Mouse (Mus musculus) gastrocnemius, adult 8-10 months (tissue): ENCODE results near the gene Zbtb1. TPM values are rescaled to one million over a fixed set of nuclear protein-coding genes. Genes with fewer than 3 reads are reported as not detected.
"Not testable (repeated sequence)": the region's sequence is repeated elsewhere in the genome, so short reads cannot be mapped to it uniquely, and the experiment has no call there.

ENCODE experiments used
- DNase-seq, 2 experiments: peaks; one replicate each; pipeline ENCODE4 v3.0.0; 2022; ENCODE audit warnings: low spot score in 2 of 2
- total RNA-seq, 4 experiments: library from RNA; stranded (reverse); gene quantifications; 2 replicates each; pipeline ENCODE4 v1.2.4; 2022

Gene Zbtb1
- total RNA-seq, 4 experiments from 2014 or later, result 4.0 to 5.1 (median 4.3) TPM

DNA sequence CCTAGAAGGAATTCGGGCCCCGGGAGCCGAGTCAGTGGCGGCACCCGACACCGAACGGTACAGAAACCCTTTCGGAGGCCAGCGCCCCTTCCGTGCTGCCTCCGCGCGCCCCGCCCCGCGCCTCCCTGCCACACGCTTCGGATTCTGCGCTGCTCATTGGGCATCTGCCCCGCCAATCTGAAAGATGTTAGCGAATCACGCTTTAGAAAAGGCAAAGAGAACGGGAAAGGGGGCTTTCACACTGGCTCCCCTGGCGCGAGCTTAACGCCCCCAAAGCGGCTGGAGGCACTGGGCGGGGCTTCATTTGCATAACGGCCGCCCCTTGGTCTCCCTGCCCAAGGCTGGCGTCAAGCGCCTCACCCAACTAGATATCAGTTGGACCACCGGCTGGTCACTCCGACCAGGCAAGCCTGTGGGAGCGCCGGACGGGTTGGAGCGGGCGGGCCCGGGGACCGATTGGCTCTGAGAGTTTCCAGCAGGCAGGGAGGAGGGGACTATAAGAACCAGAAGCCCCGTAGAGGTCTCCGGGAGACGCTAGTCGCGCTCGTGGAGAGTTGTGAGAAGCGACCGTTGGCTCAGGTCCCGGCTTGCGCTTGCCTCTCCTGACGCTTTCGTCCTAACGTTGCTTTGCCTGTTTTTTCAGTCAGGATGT, 33.9 kb downstream of the Zbtb1 start, which contains the start of gene Hspa2:
TSS of gene Hspa2 (plus strand) at position 291 of the 652 bp plus-strand sequence.
- DNase-seq, result peak; percentile 99

DNA sequence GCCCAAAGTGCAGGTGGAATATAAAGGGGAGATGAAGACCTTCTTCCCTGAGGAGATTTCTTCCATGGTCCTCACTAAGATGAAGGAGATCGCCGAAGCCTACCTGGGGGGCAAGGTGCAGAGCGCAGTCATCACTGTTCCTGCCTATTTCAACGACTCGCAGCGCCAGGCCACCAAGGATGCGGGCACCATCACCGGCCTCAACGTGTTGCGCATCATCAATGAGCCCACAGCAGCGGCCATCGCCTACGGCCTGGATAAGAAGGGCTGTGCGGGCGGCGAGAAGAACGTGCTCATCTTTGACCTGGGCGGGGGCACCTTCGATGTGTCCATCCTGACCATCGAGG, 34.7 kb downstream of the Zbtb1 start:
- DNase-seq, result peak in 1 of 2 experiments; percentile 9

DNA sequence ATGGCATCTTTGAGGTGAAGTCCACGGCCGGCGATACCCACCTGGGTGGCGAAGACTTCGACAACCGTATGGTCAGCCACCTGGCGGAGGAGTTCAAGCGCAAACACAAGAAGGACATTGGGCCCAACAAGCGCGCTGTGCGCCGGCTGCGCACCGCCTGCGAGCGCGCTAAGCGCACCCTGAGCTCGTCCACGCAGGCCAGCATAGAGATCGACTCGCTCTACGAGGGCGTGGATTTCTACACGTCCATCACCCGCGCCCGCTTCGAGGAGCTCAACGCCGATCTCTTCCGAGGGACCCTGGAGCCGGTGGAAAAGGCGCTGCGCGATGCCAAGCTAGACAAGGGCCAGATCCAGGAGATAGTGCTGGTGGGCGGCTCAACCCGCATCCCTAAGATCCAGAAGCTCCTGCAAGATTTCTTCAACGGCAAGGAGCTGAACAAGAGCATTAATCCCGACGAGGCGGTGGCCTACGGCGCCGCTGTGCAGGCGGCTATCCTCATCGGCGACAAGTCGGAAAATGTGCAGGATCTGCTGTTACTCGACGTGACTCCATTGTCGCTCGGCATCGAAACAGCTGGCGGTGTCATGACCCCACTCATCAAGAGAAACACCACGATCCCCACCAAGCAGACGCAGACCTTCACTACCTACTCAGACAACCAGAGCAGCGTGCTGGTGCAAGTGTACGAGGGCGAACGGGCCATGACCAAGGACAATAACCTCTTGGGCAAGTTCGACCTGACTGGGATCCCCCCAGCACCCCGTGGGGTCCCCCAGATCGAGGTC, 35.3 kb downstream of the Zbtb1 start:
- DNase-seq, result no peak

DNA sequence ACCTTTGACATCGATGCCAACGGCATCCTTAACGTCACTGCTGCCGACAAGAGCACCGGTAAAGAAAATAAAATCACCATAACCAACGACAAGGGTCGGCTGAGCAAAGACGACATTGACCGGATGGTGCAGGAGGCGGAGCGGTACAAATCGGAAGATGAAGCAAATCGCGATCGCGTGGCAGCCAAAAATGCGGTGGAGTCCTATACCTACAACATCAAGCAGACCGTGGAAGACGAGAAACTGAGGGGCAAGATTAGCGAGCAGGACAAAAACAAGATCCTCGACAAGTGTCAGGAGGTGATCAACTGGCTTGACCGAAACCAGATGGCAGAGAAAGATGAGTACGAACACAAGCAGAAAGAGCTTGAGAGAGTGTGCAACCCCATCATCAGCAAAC, 35.9 kb downstream of the Zbtb1 start:
- DNase-seq, result no peak

DNA sequence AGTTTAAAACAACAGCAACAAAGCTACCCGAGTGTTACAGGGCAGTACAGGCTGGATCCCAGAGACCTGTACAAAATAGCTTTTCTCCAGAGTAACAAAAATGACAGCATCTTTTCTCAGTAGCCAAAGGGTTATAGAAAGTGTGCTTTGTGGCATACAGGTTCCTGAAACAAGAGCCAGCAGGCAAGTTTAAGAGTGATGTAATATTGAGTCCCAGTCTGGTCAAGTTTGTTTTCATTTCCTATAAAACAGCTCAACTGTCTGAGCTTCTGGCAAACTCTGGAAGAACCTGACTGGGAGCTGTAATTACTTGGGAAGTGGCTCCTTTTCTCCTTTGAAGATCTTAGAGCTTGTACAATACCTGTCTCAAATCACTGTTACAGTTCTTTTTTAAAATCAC, 37.1 kb downstream of the Zbtb1 start:
- DNase-seq, result no peak

DNA sequence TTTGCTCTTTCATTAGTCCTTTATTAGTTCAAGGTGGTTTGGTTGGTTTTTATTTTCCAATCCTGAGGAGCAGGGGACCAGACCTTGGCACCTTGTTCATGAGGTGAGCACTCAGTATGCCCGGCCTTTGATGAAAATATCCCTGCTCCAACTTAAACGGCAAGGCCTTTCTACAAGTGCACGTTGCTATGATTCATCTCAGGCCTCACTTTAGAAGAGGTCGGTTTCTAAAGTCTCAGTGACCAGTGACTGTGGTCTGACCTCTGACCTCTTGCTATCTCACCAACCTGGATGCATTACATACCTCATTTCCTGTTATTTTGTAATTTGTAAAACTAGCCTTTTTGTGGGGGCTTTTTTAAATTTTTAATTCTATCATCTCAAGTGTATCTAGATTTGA, 39.1 kb downstream of the Zbtb1 start:
- no peak for DNase-seq

DNA sequence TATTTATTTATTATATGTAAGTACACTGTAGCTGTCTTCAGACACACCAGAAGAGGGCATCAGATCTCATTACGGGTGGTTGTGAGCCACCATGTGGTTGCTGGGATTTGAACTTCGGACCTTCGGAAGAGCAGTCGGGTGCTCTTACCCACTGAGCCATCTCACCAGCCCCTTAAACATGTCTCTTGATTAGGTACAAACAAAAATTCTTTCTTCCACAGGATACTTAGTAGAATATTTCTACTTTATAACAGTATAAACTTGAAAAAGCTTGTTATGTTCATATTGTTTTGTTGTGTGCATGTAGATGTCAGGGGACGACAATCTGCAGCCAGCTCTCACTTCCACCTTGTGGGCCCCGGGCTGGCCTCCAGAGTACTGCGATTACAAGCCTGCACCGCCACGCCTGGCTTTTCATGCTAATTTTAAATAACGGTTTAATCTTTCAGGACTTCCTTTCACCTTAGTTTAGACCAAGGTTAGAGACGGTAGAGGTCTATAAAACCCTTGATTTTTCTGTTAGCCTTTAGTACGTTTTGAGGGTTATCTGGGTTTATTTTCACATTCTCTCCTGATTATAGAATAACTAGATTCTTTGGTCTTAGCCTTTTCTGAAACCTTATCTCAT, 45.4 kb downstream of the Zbtb1 start:
- DNase-seq, result no peak

DNA sequence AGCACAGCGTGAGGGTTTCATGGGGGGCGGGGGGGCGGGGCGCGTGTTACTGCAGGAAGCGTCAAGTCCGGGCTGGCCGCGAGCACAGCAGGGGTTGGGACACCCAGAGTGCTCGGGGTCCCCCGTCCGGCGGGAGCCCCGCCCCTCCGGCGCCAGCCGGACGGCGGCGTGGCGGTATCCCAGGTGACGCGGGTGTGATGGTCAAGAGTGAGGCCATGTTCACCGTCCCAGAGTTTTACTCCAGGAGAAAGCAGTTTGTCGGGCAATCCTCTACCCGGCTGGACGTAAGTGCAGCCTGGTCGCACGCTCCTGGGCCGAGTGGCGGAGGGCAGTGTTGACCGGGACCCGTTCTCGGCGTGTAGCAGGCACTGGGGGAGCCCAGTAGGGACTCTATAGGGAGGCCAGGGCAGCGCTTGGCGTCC, 47.4 kb downstream of the Zbtb1 start, which contains the start of gene Ppp1r36:
TSS of gene Ppp1r36 (plus strand) at position 106 of the 422 bp plus-strand sequence.
- no peak for DNase-seq

DNA sequence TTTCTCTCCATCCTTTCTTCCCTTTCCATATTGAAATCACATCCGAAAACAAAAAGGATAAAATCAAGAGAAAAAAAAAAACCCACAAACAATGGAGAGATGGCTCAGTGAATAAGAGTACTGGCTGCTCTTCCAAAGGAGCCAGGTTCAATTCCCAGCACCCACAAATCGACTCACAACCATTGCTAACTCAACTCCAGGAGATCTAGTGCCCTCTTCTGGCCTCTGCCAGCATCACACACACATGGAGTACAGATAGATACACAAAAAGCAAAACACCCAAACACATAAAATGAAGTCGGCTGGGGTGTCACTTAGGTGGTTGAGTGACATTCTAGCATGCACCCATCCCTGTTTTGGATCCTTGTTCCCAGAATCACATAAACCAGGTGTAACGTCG, 48.3 kb downstream of the Zbtb1 start:
- no peak for DNase-seq

DNA sequence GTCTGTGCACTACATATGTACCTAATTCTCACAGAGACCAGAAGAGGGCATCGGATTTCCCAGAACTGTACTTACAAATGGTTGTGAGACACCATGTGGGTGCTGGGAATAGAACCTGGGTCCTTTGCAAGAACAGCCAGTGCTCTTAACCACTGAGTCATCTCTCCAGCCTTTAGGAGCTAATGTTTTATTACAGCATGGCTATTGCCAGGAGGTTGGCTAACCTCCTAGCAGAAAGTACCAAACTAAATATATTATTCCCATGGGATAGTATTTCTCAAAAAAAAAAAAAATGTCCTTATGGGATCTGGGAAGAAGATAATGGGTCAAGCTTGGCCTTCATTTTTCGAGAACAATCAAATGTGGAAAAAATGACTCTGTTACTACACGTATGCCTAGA, 55.2 kb downstream of the Zbtb1 start:
- DNase-seq, result no peak

DNA sequence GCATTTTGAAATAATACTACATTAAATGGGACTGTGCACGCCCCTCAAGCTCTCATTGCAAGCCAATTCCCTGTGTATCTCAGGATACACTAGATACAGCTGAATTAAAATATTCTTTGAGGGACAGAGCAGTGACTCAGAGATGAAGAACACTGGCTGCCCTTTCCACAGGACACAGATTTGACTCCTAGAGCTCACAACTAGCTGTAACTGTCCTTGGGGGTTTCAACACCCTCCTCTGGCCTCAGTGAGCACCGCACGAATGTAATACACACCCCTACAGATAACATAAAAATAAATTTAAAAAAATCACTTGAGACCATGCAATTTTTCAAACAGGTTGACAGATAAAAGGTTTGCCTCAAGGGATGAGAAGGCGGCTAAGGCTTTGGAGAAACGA, 57.5 kb downstream of the Zbtb1 start:
- no peak for DNase-seq

DNA sequence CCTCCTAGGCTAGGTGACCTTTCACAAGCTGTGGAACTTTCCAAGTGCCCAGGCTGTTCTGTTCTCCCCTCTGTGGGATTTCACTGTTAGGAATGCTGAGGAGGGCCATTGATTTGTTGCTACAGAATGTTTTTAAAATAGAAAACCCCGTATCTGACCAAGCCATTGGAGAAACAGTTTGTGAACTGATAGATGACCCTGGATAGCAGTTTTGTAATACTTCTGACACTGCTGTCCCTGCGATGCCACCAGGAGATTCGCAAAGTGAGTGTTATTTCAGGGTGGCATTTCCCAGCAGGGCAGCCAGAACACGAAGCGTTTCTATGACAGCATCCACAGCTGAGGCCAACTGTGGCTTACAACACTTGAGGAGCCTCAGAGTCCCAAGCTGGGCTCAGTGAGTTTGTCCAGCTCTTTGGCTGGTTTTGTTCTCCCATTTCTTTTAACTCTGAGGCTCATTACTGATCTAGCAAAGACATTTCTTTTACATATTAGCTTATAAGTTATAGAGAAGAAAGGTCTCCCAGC, 60.9 kb downstream of the Zbtb1 start:
- no peak for DNase-seq

DNA sequence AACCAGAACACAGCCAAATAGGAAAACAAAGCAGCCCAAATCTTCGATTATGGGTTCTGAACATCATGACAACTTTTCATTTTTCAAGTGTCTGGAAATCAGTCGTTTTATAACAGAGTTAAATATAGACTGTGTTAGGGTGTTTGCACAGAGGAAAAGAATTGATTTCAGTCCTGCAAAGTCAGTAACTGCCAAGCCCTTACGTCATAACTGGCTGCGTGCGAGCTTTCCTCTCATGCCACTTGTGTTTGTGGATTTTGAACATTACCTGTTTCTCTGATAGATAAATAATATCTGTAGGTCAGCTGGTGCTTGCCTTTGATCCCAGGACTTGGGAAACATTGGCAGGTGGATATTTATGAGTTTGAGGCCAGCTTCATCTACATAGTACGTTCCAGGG, 61.4 kb downstream of the Zbtb1 start:
- no peak for DNase-seq

DNA sequence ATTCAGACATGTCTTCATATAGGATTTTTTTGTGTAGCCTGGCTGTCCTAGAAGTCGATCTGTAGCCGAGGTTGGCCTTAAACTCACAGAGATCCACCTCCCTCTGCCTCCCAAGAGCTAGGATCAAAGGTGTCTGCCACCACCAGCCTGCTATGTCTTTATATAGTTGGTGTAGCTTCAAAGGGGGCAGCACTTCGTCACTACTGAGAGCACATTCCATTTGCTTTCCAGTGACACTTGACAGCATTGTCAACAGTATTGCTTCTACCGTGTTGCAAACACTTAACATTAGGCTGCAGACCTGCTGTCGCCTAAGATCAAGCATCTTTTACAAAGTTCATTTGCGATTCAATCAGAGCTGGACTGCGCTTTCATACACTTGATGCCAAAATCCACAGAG, 64.0 kb downstream of the Zbtb1 start:
- no peak for DNase-seq

DNA sequence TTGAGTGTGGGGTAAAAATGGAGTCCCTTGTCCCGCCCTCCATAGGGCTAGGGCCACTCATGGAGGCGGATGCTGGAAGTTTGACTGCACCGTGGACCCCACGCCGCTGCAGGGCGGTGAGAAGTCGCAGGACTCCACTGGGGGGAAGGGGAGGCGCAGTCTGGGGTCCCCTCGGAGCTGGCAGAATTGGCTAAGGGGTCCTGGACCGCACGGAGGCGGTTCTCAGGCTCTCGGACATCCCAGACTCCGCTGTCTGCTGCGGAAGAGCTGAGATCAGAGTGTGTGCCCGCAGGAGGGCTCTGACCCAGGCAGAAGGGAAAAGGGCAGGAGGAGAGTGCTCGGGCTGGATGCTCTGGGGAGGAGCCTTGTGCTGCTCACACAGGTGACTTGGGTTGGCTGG, 65.0 kb downstream of the Zbtb1 start:
- DNase-seq, result no peak

DNA sequence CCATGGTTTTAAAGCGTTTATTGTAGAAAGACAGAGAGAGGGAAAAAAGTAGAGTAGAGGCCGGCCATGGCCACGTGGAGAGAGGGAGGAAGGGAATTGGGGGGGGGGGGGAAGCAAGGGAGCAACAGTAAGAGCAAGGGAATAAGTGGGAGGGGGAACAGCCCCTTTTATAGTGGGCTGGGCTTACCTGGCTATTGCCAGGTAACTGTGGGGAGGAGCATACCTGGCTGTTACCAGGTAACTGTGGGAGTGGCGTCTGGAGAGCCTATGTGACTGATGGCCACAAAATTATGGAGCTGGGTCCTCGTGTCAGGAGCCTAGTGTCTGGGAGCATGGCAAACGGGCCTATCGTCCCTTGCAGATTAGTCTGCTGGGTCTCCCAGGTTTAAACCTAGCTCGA, 65.5 kb downstream of the Zbtb1 start:
- no peak for DNase-seq

DNA sequence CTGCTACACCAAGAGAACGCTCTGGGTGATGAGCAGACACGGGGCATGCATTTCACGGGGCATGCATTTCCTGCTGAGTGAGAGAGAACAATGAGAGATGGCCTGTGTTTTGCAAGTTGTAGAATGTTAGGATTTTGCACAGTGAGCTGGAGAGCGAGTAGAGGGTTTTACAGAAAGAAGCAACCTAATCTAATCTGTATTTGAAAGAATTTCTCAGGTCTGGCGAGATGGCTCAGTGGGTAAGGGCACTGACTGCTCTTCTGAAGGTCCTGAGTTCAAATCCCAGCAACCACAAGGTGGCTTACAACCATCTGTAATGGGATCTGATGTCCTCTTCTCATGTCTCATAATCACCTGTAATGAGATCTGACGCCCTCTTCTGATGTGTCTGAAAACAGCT, 73.4 kb downstream of the Zbtb1 start:
- not testable (repeated sequence) for DNase-seq

DNA sequence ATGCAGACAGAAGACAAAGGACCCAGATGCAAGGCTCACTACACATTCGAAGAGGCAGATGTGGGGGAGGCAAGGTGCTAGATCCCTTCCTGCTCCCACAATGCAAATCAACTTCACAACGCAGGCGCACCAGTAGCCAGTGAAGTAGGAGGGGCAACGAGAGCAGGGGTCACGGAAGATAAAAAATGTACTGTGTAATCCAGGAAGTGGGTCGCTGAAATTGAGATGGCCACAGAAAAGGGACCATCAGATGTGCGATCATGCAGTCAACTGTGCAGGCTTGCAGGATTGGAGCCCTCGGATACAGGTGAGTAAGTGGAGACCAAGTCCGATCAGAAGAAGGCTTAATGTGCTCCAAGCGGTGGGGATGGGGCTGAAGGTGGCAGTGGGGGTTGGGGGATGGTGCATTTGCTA, 74.3 kb downstream of the Zbtb1 start:
- no peak for DNase-seq

DNA sequence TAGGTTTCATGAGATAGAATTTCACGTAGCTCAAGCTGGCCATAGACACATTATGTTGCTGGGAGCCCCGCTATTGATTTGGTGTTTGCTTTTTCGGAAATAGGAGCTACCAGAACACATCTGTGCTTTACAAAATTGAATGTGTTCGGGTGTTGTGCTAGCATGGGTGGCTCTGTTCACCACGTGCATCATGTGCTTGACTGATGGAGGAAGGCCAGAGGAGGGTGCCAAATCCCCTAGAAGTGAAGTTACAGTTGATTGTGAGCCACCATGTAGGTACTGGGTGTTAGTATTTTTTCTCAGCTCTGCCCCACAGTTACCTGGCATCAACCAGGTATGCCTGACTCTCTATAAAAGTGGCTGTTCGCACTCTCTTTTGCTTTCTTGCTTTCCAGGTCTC, 74.8 kb downstream of the Zbtb1 start:
- no peak for DNase-seq

DNA sequence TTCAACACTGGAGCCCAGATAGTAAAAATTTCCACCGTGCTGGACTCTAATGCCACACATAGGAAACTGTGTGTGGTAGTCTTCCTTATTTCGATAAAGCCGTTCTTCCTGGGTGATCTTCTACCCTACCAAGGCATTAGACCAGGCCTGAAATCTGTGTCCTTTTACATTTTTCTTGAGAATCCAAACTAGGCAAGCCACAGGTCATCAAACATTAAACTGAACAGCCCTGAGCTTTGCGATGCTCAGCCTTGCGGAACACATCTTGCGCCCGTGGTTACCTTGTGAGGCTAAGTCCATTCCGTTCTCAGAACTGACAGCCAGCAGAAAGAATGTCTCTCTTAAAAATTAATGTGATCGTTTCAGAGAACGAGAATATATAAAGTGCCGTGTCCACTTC, 76.1 kb downstream of the Zbtb1 start:
- DNase-seq, result no peak
